Mouse (Mus musculus): ENCODE data around the gene Nfic.
A peak's percentile ranks its signal among the peaks of the same experiment; 100 is the strongest.

Gene Nfic

GRCm38 (mm10) chr10:81356991-81357844, 98.2 kb downstream of the Nfic start, which contains the start of gene Mfsd12:
Mfsd12 (plus strand) TSS chr10:81357491.
- peak; percentile 97 for DNase-seq (ENCODE audit: low read depth)

DNA sequence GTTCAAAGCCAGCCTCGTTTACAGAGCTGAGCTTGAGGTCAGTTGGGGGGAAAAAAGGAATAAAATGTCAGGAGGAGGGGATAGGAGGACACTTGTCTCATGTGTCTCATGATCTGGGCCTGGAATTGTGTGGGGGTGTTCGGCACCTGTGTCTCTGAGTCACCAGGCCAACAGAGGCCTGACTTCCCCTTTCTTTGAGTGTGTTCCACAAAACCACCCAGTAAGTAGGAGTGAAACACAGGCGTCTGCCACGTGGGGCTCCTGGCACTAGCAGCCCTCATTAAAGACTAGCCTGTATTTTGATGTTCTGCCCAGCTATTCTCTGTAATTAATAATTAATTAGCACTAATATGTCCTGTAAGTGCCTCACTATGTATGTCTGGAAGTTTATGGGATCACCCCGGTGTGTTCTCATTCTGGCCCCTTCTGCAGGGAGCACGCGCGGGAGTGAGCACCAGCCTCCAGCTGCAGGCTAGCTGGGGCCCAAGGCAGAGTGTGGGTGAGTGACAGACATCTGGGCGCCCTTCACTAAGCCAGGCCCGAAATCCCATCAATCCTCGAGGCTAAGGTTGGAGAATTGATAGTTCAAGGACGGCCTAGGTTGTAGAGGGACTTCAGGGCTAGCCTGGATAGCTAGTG, 99.0 kb downstream of the Nfic start:
- DNase-seq (ENCODE audit: low read depth): no peak

GRCm38 (mm10) chr10:81355533-81355932, 99.9 kb downstream of the Nfic start:
- DNase-seq (ENCODE audit: low read depth): no peak

GRCm38 (mm10) chr10:81354738-81355477, 100.5 kb downstream of the Nfic start:
- DNase-seq (ENCODE audit: low read depth): peak; percentile 69

DNA sequence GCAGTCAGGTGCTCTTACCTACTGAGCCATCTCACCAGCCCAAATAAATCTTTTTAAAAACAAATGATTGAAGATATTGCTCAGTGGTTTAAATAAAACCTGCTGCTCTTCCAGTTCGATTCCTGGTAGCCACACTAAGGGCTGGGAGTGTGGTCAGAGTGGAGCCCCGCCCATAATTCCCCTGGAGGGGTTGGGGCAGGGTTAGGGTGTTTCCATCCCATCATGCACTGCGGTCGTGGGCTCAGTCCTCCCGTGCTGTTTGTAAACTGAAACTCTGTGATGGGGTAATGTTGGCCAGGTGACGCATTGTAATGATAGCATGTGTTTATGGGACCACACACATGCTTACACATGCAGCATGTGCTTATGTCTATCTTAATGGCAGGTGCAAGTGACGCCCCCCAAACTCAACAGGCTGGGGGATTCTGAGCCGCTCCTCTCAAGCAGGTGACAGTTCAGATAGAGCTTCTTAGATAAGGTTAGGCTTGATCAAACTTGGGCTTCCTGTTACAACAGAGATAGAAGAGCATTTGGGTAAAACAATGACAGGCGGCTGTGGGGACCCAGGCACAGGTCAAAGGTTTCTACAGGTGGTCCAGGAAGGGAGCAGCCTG, 103.7 kb downstream of the Nfic start:
- DNase-seq (ENCODE audit: low read depth): peak; percentile 62

GRCm38 (mm10) chr10:81350351-81351063, 104.9 kb downstream of the Nfic start, which contains the start of gene Hmg20b:
Hmg20b (minus strand) TSS chr10:81350480.
- peak; percentile 100 for DNase-seq (ENCODE audit: low read depth)

GRCm38 (mm10) chr10:81349961-81350350, 105.5 kb downstream of the Nfic start:
- no peak for DNase-seq (ENCODE audit: low read depth)

DNA sequence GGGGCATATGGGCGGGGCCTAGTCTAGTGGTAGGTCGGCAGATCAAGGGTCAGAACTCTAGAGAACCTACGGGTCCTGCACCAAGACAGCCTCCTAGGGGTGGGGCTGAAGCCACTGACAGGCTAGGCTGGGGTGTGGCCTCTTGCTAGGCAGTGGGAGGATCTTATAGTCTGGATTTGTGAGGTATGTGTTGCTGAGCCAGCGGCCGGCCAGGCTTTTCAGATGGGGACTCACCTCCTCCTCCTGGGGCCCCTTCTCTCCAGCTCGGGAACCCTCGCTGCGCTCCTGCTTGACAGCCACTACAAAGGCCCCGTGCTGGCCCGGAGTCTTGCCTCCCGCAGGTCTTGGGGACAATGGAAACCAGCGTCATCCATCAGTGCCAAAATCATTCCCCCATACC, 106.3 kb downstream of the Nfic start:
- peak; percentile 74 for DNase-seq (ENCODE audit: low read depth)

DNA sequence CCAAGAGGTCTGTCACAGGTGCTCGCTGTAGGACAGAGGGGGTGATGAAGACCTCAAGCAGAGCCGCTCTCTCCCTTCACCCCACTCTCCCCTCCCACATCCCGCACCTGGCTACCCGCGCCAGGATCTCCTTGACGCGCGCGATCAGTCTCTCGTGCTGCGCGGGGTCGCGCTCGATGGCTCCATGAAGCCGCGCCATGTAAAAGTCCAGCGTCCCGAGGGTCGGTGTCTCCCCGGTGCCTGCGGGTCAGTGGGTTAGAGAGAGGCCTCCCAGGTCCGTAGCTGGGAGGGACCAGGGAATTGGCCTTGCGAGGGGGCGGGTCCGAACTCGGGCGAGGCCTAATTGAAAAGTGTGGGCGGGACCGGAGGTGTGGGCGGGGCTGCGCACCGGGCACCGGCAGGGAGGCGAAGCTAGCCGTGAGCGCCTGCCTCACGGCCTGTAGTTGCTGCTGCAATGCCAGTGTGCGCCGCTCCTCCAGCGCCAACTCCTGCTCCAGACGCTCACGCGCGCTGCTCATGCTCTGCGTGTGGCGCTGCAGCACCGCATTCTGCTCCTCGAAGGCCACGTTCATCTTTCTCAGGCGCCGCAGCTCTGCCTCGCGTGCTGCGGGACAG, 108.9 kb downstream of the Nfic start:
- DNase-seq (ENCODE audit: low read depth): no peak

All from NIH3T3 (cell line).